Mouse (Mus musculus): Measurements from ENCODE around the gene Kank2. TPM values are rescaled to one million over a fixed set of nuclear protein-coding genes. Genes with fewer than 3 reads are reported as not detected.
"Not testable (repeated sequence)": the region's sequence is repeated elsewhere in the genome, so short reads cannot be mapped to it uniquely, and the experiment has no call there.

Gene Kank2
- polyA plus RNA-seq, 1 experiment: 23.0 TPM

GRCm38 (mm10) chr9:21774353-21774752 is 24.2 kb downstream of the Kank2 start:
- Histone ChIP-seq H3K27ac (ENCODE audit: insufficient read depth, low read depth, low read length) (no peak overlapping the region), H3K27me3 (ENCODE audit: control insufficient read depth, insufficient read depth, low read length) (no peaks in the 10 kb centered on the region), H3K4me3 (ENCODE audit: low read depth, low read length) (no peak overlapping the region), H3K4me1 (ENCODE audit: control insufficient read depth, insufficient read depth, insufficient read length, low read length) (peaks cover 9% of the 10 kb centered on the region; the same call in 1 of the 2 replicates), H3K36me3 (ENCODE audit: control insufficient read depth, insufficient read depth, low read length) (peaks cover 4% of the 10 kb centered on the region; the same call in 1 of the 2 replicates)
- WGBS: 92% methylated on average over 16 of the region's 16 CpGs
- TF ChIP-seq CTCF (IDR thresholded peaks at IDR 0.05; ENCODE audit: extremely low read depth, insufficient read length, insufficient replicate concordance, low read depth, low read length) (no peak), POLR2A (IDR thresholded peaks at IDR 0.05; ENCODE audit: low read depth, low read length) (no peak)

GRCm38 (mm10) chr9:21773396-21773795 is 25.1 kb downstream of the Kank2 start:
- not testable (repeated sequence) for H3K4me1 ChIP-seq (ENCODE audit: control insufficient read depth, insufficient read depth, insufficient read length, low read length); H3K4me3 ChIP-seq (ENCODE audit: low read depth, low read length); H3K27me3 ChIP-seq (ENCODE audit: control insufficient read depth, insufficient read depth, low read length); H3K36me3 ChIP-seq (ENCODE audit: control insufficient read depth, insufficient read depth, low read length); H3K27ac ChIP-seq (ENCODE audit: insufficient read depth, low read depth, low read length)
- 78% methylated on average over 5 of the region's 5 CpGs for WGBS

- TF ChIP-seq CTCF (IDR thresholded peaks at IDR 0.05; ENCODE audit: extremely low read depth, insufficient read length, insufficient replicate concordance, low read depth, low read length): no peak
- TF ChIP-seq POLR2A (IDR thresholded peaks at IDR 0.05; ENCODE audit: low read depth, low read length): no peak
- Histone ChIP-seq H3K27me3 (ENCODE audit: control insufficient read depth, insufficient read depth, low read length) (no peaks in the 10 kb centered on the region), H3K36me3 (ENCODE audit: control insufficient read depth, insufficient read depth, low read length) (peaks cover 3% of the 10 kb centered on the region; the same call in 1 of the 2 replicates), H3K4me1 (ENCODE audit: control insufficient read depth, insufficient read depth, insufficient read length, low read length) (peaks cover 9% of the 10 kb centered on the region), H3K4me3 (ENCODE audit: low read depth, low read length) (no peak overlapping the region), H3K27ac (ENCODE audit: insufficient read depth, low read depth, low read length) (no peak overlapping the region)
- 88% methylated on average over 26 of the region's 26 CpGs for WGBS
Measured at GRCm38 (mm10) chr9:21769558-21770183, 28.9 kb downstream of the Kank2 start.

GRCm38 (mm10) chr9:21768511-21769411 is 29.8 kb downstream of the Kank2 start:
- no peak for TF ChIP-seq CTCF (IDR thresholded peaks at IDR 0.05; ENCODE audit: extremely low read depth, insufficient read length, insufficient replicate concordance, low read depth, low read length)
- TF ChIP-seq POLR2A (IDR thresholded peaks at IDR 0.05; ENCODE audit: low read depth, low read length): no peak
- H3K27ac ChIP-seq (ENCODE audit: insufficient read depth, low read depth, low read length): peak overlapping the region; percentile 21; the same call in 1 of the 2 replicates
- 68% methylated on average over 13 of the region's 13 CpGs for WGBS

GRCm38 (mm10) chr9:21767896-21768295 is 30.6 kb downstream of the Kank2 start:
- peak overlapping the region; percentile 21; the same call in 1 of the 2 replicates for H3K27ac ChIP-seq (ENCODE audit: insufficient read depth, low read depth, low read length)
- 68% methylated on average over 11 of the region's 11 CpGs for WGBS
- TF ChIP-seq CTCF (IDR thresholded peaks at IDR 0.05; ENCODE audit: extremely low read depth, insufficient read length, insufficient replicate concordance, low read depth, low read length): no peak
- no peak for TF ChIP-seq POLR2A (IDR thresholded peaks at IDR 0.05; ENCODE audit: low read depth, low read length)
- no peaks in the 10 kb centered on the region for H3K27me3 ChIP-seq (ENCODE audit: control insufficient read depth, insufficient read depth, low read length)
- peaks cover 9% of the 10 kb centered on the region for H3K4me1 ChIP-seq (ENCODE audit: control insufficient read depth, insufficient read depth, insufficient read length, low read length)
- H3K4me3 ChIP-seq (ENCODE audit: low read depth, low read length): no peak overlapping the region
- H3K36me3 ChIP-seq (ENCODE audit: control insufficient read depth, insufficient read depth, low read length): peaks cover 3% of the 10 kb centered on the region; the same call in 1 of the 2 replicates

More at GRCm38 (mm10) chr9:21768511-21769411, 29.8 kb downstream of the Kank2 start:
- H3K36me3 ChIP-seq (ENCODE audit: control insufficient read depth, insufficient read depth, low read length): peaks cover 3% of the 10 kb centered on the region; the same call in 1 of the 2 replicates
- H3K4me1 ChIP-seq (ENCODE audit: control insufficient read depth, insufficient read depth, insufficient read length, low read length): peaks cover 9% of the 10 kb centered on the region
- no peak overlapping the region for H3K4me3 ChIP-seq (ENCODE audit: low read depth, low read length)
- H3K27me3 ChIP-seq (ENCODE audit: control insufficient read depth, insufficient read depth, low read length): no peaks in the 10 kb centered on the region

GRCm38 (mm10) chr9:21764084-21764999 is 34.2 kb downstream of the Kank2 start:
- H3K4me1 ChIP-seq (ENCODE audit: control insufficient read depth, insufficient read depth, insufficient read length, low read length): peaks cover 13% of the 10 kb centered on the region
- no peaks in the 10 kb centered on the region for H3K27me3 ChIP-seq (ENCODE audit: control insufficient read depth, insufficient read depth, low read length)
- 0 out of 2 replicates have a peak, but pooled peaks cover 2% of the 10 kb centered on the region for H3K36me3 ChIP-seq (ENCODE audit: control insufficient read depth, insufficient read depth, low read length)
- TF ChIP-seq POLR2A (IDR thresholded peaks at IDR 0.05; ENCODE audit: low read depth, low read length) (no peak), CTCF (IDR thresholded peaks at IDR 0.05; ENCODE audit: extremely low read depth, insufficient read length, insufficient replicate concordance, low read depth, low read length) (no peak)
- no peak overlapping the region for H3K27ac ChIP-seq (ENCODE audit: insufficient read depth, low read depth, low read length)
- WGBS: 88% methylated on average over 6 of the region's 6 CpGs
- H3K4me3 ChIP-seq (ENCODE audit: low read depth, low read length): no peak overlapping the region
